Mouse (Mus musculus): ENCODE measurements at regions not wholly inside any gene's neighbourhood (a gene's known extent, or its start where the extent isn't known, plus 50 kb on each side); places are given as distances from the start of the nearest gene placed in this dataset.

DNA sequence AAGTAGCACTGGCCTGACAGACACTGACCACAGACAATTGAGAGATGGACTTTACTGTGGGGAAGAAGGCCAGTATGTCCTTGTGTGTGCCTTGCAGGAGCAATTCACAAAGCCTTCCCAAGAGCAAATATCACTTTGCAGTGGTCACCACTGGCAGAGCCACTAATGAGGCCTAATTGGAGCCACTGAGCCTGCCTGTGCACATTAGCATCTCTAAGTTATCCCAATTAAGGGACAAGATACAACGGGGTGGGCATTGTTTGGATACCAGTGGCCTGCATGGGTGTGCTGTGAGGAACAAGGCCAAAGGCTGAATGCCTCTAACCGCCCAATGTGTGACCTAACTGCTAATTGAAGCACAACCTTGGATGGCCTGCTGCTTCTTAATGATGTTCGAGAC is 433.4 kb upstream of the Ptbp2 start:
- no peak for DNase-seq (ENCODE audit: low spot score in 2 of 2)
- intact Hi-C loops (cut with DNase I): loop anchor here (5.0 kb wide), 1 partner anchor 225 kb away; no protein-coding TSS in a partner anchor

DNA sequence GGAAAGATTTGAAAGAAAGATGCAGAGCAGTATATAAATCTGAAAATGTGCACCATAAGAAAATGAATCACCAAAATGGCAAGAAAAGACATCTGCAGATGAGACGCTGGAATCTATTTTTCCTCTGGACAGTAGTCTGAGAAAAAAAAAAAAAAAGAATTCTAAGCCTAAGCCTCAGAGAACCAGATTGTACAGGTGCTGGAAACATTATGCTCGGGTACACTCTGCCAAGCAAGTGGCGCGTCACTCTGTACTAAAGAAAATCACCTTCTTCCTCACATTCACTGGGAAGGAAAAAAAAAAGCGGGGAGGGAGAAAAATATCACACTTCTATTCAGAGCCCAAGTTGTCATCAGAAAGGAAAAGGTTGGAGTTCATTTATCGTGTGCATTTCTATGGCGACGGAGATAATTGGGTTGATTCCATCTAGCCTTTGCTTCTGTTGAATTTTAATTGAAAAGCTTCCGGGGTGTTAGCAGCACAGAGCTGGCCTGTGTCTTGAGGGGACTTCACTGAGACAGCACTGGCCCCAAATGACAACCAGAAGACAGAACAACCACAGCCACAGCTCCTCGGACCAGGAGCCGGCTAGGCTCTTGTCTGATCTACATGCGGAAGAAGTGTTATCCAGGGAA is 430.5 kb upstream of the Ptbp2 start:
- peak; percentile 32 to 57 for DNase-seq (ENCODE audit: low spot score in 2 of 2)
- intact Hi-C loops (cut with DNase I): loop anchor here (5.0 kb wide), 1 partner anchor 228 kb away; no protein-coding TSS in a partner anchor

DNA sequence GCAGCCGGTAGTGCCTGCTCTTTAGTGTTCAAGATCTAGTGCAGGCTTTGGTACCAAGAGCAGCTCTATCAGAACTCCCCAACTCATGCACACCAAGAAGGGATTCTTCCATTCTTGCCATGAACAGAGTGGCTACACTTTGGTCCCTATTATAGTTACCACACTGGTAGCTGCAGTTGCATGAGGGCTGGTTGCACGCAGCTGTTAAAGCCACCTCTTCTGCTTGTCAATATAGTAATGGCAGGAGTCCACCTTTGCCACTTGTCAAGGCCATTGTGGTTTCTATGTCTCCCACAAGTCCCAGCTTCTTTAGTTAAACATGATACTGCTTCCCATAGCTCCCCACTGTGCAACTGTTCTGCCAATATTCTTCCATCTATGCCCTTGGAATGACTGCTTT is 415.1 kb upstream of the Ptbp2 start:
- no peak for DNase-seq (ENCODE audit: low spot score in 2 of 2)
- intact Hi-C loops (cut with DNase I): loop anchor here (10.0 kb wide), 2 partner anchors 415 to 905 kb away; partner anchors contain the start of gene Ptbp2

- DNase-seq (ENCODE audit: low spot score in 2 of 2): no peak
- intact Hi-C loops (cut with DNase I): loop anchor here (5.0 to 10.0 kb wide), 3 partner anchors 410 to 1762 kb away; partner anchors contain the start of gene Ptbp2
Measured at GRCm38 (mm10) chr3:120194501-120194900, 410.2 kb upstream of the Ptbp2 start.

DNA sequence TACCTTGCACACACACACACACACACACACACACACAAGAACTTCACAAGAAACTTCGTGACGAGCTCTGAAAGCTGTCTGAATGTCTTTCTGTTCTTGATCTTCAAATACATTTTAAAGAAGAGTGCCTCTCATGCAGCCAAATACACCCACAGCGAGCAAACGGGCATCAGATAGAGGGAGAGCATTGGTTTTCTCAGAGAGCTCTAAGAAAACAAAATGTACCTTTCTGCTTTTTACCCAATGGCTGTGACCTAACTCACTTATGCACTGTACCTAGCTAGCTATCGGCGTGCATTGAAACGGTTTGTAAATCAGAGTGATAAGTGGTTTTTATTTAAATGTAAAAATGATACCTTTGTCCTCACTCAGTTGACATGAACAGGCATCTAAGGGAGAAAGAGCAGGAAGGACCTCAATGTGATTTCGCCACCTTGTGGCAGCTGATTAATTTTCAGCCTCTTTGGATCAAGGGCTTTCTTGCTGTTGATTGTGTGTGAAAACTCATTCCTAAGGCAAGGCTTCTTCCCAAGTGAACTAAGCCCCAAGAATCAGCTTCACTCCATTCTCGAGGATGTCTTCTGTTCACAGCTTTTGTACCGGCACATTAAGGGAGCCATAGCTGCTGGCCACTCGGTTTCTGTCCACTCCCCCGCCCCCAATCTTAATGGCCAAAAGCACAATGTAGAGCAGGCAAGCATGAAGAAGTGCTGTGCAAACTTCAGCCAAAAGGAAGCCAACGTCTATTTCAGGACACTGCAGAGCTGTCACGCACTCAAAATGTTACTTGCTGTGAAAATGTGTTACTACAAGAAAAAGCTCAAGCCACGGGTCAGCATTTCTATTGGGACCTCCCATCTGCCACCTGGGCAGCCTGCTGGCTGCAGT is 408.4 kb upstream of the Ptbp2 start:
- intact Hi-C loops (cut with DNase I): loop anchor here (5.0 to 10.0 kb wide), 3 partner anchors 408 to 1760 kb away; partner anchors contain the start of gene Ptbp2
- peak; percentile 80 to 85 for DNase-seq (ENCODE audit: low spot score in 2 of 2)

- no peak for DNase-seq (ENCODE audit: low spot score in 2 of 2)
- intact Hi-C loops (cut with DNase I): loop anchor here (5.0 to 10.0 kb wide), 3 partner anchors 405 to 1757 kb away; partner anchors contain the start of gene Ptbp2
Measured at GRCm38 (mm10) chr3:120189606-120190005, 405.3 kb upstream of the Ptbp2 start.

DNA sequence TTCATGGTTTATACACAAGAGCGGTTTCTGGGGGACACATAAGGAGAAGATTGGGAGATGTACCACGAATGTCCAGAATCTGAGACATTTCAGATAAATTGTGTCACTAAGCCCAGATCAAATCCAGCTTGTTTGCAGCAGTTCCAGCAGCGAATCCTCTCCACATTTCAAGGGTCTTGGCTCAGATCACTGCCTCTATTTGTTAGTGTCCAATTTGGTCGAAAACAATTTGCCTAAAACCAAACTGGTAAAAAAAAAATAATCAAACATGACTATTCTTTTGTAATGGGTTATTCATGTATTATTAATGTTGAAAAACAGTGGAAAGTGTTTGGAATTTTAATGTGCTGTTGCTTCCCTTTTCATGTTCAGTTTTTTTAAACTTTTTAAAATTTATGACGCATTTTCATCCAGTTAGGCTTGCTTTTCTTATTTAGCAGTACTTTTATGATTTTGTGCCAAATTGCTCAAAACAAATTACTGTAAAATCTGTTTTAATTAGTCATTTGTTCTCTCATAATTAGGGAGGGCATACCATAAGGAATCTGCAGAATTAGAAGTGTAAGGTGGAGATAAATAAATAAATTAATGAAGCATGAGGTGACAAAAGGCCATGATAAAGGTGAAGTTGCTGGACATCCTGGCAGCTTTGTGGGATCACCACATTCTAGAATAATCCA is 396.8 kb upstream of the Ptbp2 start:
- intact Hi-C loops (cut with DNase I): no loop called here
- DNase-seq (ENCODE audit: low spot score in 2 of 2): no peak

- peak in 1 of 2 experiments; percentile 55 for DNase-seq (ENCODE audit: low spot score in 2 of 2)
- intact Hi-C loops (cut with DNase I): no loop called here
Measured at GRCm38 (mm10) chr3:120175632-120176031, 391.4 kb upstream of the Ptbp2 start.

Measured in left cerebral cortex, postnatal 25 days (tissue).